Mouse (Mus musculus) hindbrain, embryonic 16.5 days (tissue): ENCODE measurements at regions not wholly inside any gene's neighbourhood (a gene's known extent, or its start where the extent isn't known, plus 50 kb on each side); places are given as distances from the start of the nearest gene placed in this dataset.

Experiments used
- ATAC-seq: fragments of 200-750 bp; cut with Nextera tagmentation; 2 replicates; pipeline ENCODE4 v1.8.0; 2017; ENCODE audit warnings: moderate TSS enrichment, moderate library complexity
- H3K27ac ChIP-seq: fragments of 300-500 bp; sonication (generic); 2 replicates; pipeline ENCODE4 v1.5.1; 2014; ENCODE audit warnings: low read depth, mild to moderate bottlenecking, control low read depth, low read length, moderate library complexity
- H3K27me3 ChIP-seq: fragments of 300-500 bp; sonication (generic); replicated peaks from 2 replicates; pipeline ENCODE4 v1.6.1; 2014; ENCODE audit warnings: low read length; ENCODE audit not compliant: control insufficient read depth, insufficient read depth
- H3K36me3 ChIP-seq: fragments of 300-500 bp; sonication (generic); 2 replicates; pipeline ENCODE4 v1.6.1; 2014; ENCODE audit warnings: mild to moderate bottlenecking, low read length, moderate library complexity, mixed read lengths; ENCODE audit not compliant: control insufficient read depth, insufficient read depth
- H3K4me1 ChIP-seq: fragments of 300-500 bp; sonication (generic); 2 replicates; pipeline ENCODE4 v1.6.1; 2014; ENCODE audit warnings: low read depth, low read length; ENCODE audit not compliant: control insufficient read depth, insufficient read depth
- H3K4me2 ChIP-seq: fragments of 300-500 bp; sonication (generic); 2 replicates; pipeline ENCODE4 v1.6.1; 2014; ENCODE audit warnings: mild to moderate bottlenecking, low read length, control low read depth, moderate library complexity
- H3K4me3 ChIP-seq: fragments of 300-500 bp; sonication (generic); 2 replicates; pipeline ENCODE4 v1.5.1; 2014; ENCODE audit warnings: mild to moderate bottlenecking, low read length, control low read depth, moderate library complexity
- H3K9ac ChIP-seq: fragments of 300-500 bp; sonication (generic); 2 replicates; pipeline ENCODE4 v1.6.1; 2014; ENCODE audit warnings: low read depth, mild to moderate bottlenecking, control low read depth, low read length, moderate library complexity
- H3K9me3 ChIP-seq: fragments of 300-500 bp; sonication (generic); 2 replicates; pipeline ENCODE4 v1.6.1; 2014; ENCODE audit warnings: mild to moderate bottlenecking, low read length, moderate library complexity; ENCODE audit not compliant: control insufficient read depth
- WGBS: fragments of 180-500 bp; shearing (Covaris S2); extraction: QIAGEN DNeasy Blood & Tissue Kit; methylation state at CpG from one replicate; pipeline ENCODE4 v1.1.7; 2014; 5-methylcytosine and 5-hydroxymethylcytosine counted together

- no peak overlapping the region for H3K27ac ChIP-seq
- ATAC-seq: no peak; the same call in 1 of the 2 replicates
- H3K4me2 ChIP-seq: no peak overlapping the region
- H3K27me3 ChIP-seq: no peaks in the 10 kb centered on the region
- 0 out of 2 replicates have a peak, but pooled peaks cover 2% of the 10 kb centered on the region for H3K9me3 ChIP-seq
- 27% methylated on average over 6 of the region's 6 CpGs for WGBS
- no peak overlapping the region for H3K4me3 ChIP-seq
- no peak overlapping the region for H3K9ac ChIP-seq
- H3K36me3 ChIP-seq: no peaks in the 10 kb centered on the region
- H3K4me1 ChIP-seq: no peaks in the 10 kb centered on the region; the same call in 1 of the 2 replicates
Observed at GRCm38 (mm10) chr2:172140080-172140479, 96.8 kb upstream of the Cbln4 start.

- no peak overlapping the region for H3K4me3 ChIP-seq
- no peak overlapping the region for H3K9ac ChIP-seq
- no peak overlapping the region for H3K4me2 ChIP-seq
- WGBS: 49% methylated on average over 9 of the region's 9 CpGs
- H3K27ac ChIP-seq: no peak overlapping the region
- H3K36me3 ChIP-seq: no peaks in the 10 kb centered on the region
- no peak for ATAC-seq
- no peaks in the 10 kb centered on the region; the same call in 1 of the 2 replicates for H3K4me1 ChIP-seq
- 0 out of 2 replicates have a peak, but pooled peaks cover 2% of the 10 kb centered on the region for H3K9me3 ChIP-seq
- no peaks in the 10 kb centered on the region for H3K27me3 ChIP-seq
Observed at GRCm38 (mm10) chr2:172143269-172143668, 100.0 kb upstream of the Cbln4 start.

DNA sequence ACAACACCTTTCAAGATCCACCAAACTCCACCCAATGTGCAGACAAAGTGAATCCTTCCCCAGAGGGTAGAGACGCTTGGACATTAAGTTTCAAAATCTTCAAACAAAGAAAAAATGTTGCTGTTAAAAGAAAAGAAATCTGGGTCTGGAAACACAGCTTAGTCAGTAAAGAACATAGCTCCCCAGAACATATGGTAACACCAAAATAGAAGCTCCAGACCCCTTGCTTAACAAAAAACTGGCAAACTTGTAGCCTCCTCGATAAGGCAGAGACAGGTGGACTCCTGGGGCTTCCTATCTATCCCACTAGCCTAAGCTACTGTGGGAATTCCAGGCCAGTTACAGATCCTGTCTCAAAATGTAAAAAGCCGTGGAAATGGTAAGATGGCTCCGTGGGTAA, 99.6 kb upstream of the Mc3r start:
- H3K4me2 ChIP-seq: no peak overlapping the region
- H3K4me1 ChIP-seq: no peaks in the 10 kb centered on the region
- no peak overlapping the region for H3K27ac ChIP-seq
- no peak overlapping the region for H3K9ac ChIP-seq
- H3K27me3 ChIP-seq: no peaks in the 10 kb centered on the region
- no peak for ATAC-seq
- no peak overlapping the region for H3K4me3 ChIP-seq
- 92% methylated on average over 4 of the region's 4 CpGs for WGBS
- no peaks in the 10 kb centered on the region for H3K36me3 ChIP-seq
- no peaks in the 10 kb centered on the region for H3K9me3 ChIP-seq

GRCm38 (mm10) chr2:172149734-172150133, 98.6 kb upstream of the Mc3r start:
- 55% methylated on average over 4 of the region's 4 CpGs for WGBS

DNA sequence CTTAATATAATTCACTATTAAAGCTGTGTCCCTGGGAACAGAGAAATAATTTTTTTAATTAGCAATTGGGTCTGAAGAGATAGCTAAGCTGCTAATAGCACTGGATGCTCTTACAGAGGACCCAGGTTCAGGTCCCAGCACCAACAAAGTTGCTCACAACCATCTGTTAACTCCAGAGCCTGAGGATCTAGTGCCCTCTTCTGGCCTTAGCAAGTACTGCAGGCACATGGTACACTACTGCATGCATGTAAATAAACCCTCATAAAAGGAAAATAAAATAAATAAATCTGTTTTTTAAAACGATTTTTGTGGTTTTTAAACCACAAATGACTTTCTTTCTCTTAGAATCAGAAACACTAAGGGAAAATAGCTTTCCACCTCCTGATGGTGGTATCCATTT, 97.4 kb upstream of the Mc3r start:
- H3K4me2 ChIP-seq: no peak overlapping the region
- no peak overlapping the region for H3K4me3 ChIP-seq
- H3K4me1 ChIP-seq: no peaks in the 10 kb centered on the region
- no peak overlapping the region for H3K9ac ChIP-seq
- H3K27me3 ChIP-seq: no peaks in the 10 kb centered on the region
- no peak overlapping the region for H3K27ac ChIP-seq
- H3K9me3 ChIP-seq: no peaks in the 10 kb centered on the region
- WGBS: 83% methylated on average over 1 of the region's 1 CpGs
- no peaks in the 10 kb centered on the region for H3K36me3 ChIP-seq
- ATAC-seq: no peak

More at GRCm38 (mm10) chr2:172149734-172150133, 98.6 kb upstream of the Mc3r start:
- Histone ChIP-seq H3K4me1 (no peaks in the 10 kb centered on the region), H3K4me3 (no peak overlapping the region), H3K27ac (no peak overlapping the region), H3K9me3 (no peaks in the 10 kb centered on the region), H3K36me3 (no peaks in the 10 kb centered on the region), H3K4me2 (no peak overlapping the region), H3K27me3 (no peaks in the 10 kb centered on the region), H3K9ac (no peak overlapping the region)
- ATAC-seq: peak; percentile 80

DNA sequence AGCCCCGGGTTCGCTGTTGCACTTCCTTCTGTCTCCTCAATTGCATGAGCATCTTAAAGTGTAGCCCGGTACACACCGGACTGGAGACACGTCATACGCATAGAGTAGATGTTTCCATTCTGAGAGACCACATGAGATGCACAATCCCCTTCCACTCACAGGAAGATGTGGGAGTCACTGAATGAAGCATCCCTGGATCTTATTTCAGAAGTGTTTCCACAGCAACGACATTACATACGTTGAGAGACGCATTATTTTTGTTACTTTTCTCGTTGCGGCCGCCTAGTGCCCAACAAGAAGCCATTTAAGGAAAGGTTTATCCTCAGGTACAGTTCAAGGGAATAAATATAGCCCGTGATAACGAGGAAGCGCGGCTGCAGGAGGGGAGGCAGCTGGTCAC, 88.4 kb upstream of the Mc3r start:
- peaks cover 3% of the 10 kb centered on the region; the same call in 1 of the 2 replicates for H3K9me3 ChIP-seq
- no peaks in the 10 kb centered on the region for H3K4me1 ChIP-seq
- WGBS: 91% methylated on average over 16 of the region's 16 CpGs
- no peak overlapping the region for H3K9ac ChIP-seq
- ATAC-seq: no peak
- no peaks in the 10 kb centered on the region for H3K27me3 ChIP-seq
- no peaks in the 10 kb centered on the region for H3K36me3 ChIP-seq
- H3K4me2 ChIP-seq: no peak overlapping the region
- H3K27ac ChIP-seq: no peak overlapping the region
- no peak overlapping the region for H3K4me3 ChIP-seq

DNA sequence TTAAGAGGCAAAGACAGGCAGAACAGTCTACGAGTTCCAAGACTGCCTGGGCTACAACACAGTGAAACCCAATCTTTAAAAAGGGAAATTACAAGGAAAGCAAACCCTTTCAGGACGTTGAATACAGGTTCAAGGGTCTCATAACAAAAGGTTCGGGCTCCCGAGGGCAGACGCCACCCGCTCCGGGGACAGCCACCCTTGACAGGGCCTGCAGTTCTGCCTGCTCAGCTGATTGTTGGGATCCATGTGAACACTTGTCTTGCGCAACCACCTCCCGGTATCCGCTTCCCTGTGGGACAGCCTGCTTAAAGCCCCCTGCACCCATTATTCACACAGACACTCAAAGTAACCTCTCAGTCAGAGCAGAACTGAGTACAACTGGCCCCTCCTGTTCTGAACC, 70.9 kb upstream of the Mc3r start:
- H3K4me1 ChIP-seq: no peaks in the 10 kb centered on the region; the same call in 1 of the 2 replicates
- H3K27me3 ChIP-seq: no peaks in the 10 kb centered on the region
- H3K36me3 ChIP-seq: no peaks in the 10 kb centered on the region
- 90% methylated on average over 10 of the region's 10 CpGs for WGBS
- no peak overlapping the region for H3K4me3 ChIP-seq
- H3K4me2 ChIP-seq: no peak overlapping the region
- H3K9ac ChIP-seq: no peak overlapping the region
- no peak for ATAC-seq
- peaks cover 4% of the 10 kb centered on the region for H3K9me3 ChIP-seq
- no peak overlapping the region for H3K27ac ChIP-seq

DNA sequence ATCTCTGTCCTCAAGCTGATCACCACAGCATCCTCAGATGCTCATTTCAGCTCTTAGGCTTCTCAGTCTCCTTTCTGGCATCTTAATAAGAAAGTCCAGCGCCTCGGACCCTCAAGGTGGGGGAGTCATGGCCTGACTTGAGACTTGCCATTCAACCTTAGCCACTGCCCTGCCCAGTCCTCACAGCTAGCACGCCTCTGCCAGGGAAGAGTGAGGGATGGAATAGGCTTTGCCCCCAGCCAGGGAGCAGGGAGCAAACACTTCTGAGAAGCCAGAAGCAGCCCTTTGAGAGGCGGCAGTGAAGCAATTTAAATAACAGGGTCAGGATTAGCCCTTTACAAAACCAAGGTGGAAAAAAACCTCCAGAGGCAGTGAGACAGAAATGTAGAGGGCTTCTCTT, 69.0 kb upstream of the Mc3r start:
- no peak overlapping the region for H3K9ac ChIP-seq
- H3K27ac ChIP-seq: no peak overlapping the region
- 57% methylated on average over 4 of the region's 4 CpGs for WGBS
- peaks cover 4% of the 10 kb centered on the region for H3K9me3 ChIP-seq
- no peaks in the 10 kb centered on the region; the same call in 1 of the 2 replicates for H3K4me1 ChIP-seq
- ATAC-seq: no peak
- no peaks in the 10 kb centered on the region for H3K27me3 ChIP-seq
- H3K4me2 ChIP-seq: no peak overlapping the region
- no peak overlapping the region for H3K4me3 ChIP-seq
- H3K36me3 ChIP-seq: no peaks in the 10 kb centered on the region

DNA sequence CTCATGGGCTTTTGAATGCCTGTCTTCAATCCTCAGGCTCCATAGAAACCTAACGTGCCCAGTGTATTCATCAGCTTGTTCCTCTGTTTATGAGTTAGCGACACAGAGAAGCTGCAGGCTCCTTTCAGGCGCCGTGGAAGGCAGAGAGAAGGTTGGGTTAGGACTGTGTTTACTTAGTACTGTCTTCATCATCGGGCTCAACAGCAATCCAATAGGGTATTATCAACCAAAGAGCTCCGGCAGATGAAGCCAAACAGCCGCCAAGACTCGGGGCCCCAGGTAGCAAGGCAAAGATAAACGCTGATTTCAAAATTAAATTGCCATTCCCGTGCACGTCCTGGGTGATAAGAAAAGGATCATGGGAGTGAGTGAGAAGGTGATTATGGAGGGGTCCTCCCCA, 50.5 kb upstream of the Mc3r start:
- Histone ChIP-seq H3K36me3 (no peaks in the 10 kb centered on the region), H3K9ac (no peak overlapping the region), H3K27me3 (no peaks in the 10 kb centered on the region), H3K27ac (no peak overlapping the region), H3K4me3 (no peak overlapping the region), H3K9me3 (no peaks in the 10 kb centered on the region), H3K4me1 (no peaks in the 10 kb centered on the region), H3K4me2 (no peak overlapping the region)
- no peak for ATAC-seq
- 85% methylated on average over 11 of the region's 11 CpGs for WGBS
